Mouse (Mus musculus): Measurements from ENCODE around the gene Mthfr. TPM values are rescaled to one million over a fixed set of nuclear protein-coding genes. Genes with fewer than 3 reads are reported as not detected.

The Mthfr gene
- total and polyA plus RNA-seq, 3 experiments = 15.3 to 17.0 (median 16.3) TPM

- peaks cover 25 to 41% of the 10 kb centered on the region in 2 experiments for H3K4me1 ChIP-seq (ENCODE audit: control insufficient read depth in 1 of 2, insufficient read depth in 2 of 2)
- no peak overlapping the region for H3K4me3 ChIP-seq (replicated peaks in 1 of 3; ENCODE audit: low read depth in 2 of 3, low read length in 2 of 3, poor library complexity in 1 of 3)
- peaks cover 3% of the 10 kb centered on the region for H3K27me3 ChIP-seq (replicated peaks)
- no peak for TF ChIP-seq IRF4 (IDR thresholded peaks at IDR 0.05; ENCODE audit: low read depth, low read length)
- peak; percentile 65 for TF ChIP-seq ETS1 (conservative IDR thresholded peaks at IDR 0.05; ENCODE audit: low read depth, low read length)
- 0 out of 2 replicates have a peak, but pooled peaks have one; percentile 25 for TF ChIP-seq CHD2 (IDR thresholded peaks at IDR 0.05; ENCODE audit: low read length)
- no peak for TF ChIP-seq GABPA (IDR thresholded peaks at IDR 0.05; ENCODE audit: insufficient replicate concordance, low read depth, low read length)
- TF ChIP-seq MYC (IDR thresholded peaks at IDR 0.05; ENCODE audit: low read depth, low read length) = no peak
- 0 out of 2 replicates have a peak, but pooled peaks have one; percentile 43 for TF ChIP-seq MAZ (IDR thresholded peaks at IDR 0.05; ENCODE audit: low read depth, low read length)
- peak; percentile 94 for TF ChIP-seq TCF12 (IDR thresholded peaks at IDR 0.05; ENCODE audit: low read depth, low read length)
- TF ChIP-seq SIN3A (IDR thresholded peaks at IDR 0.05; ENCODE audit: low read length) = 0 out of 2 replicates have a peak, but pooled peaks have one; percentile 41
- TF ChIP-seq EP300 (IDR thresholded peaks at IDR 0.05; ENCODE audit: low read length) = peak; percentile 37; the same call in 1 of the 2 replicates
- no peak for TF ChIP-seq ZNF384 (IDR thresholded peaks at IDR 0.05; ENCODE audit: low read depth, low read length)
- no peak for TF ChIP-seq MEF2A (IDR thresholded peaks at IDR 0.05; ENCODE audit: borderline replicate concordance, low read depth, low read length)
- H3K36me3 ChIP-seq (replicated peaks in 1 of 2; ENCODE audit: control insufficient read depth in 1 of 2, insufficient read depth in 1 of 2, low read length in 1 of 2) = no peaks in the 10 kb centered on the region
- dilution Hi-C loops (cut with MboI; ENCODE audit: extremely low pct_ligation_motif_present, extremely low pct_unique_long_range_greater_than_20kb, low sequenced_read_pairs) = no loop called here
- H3K9me3 ChIP-seq (replicated peaks; ENCODE audit: low read length) = no peaks in the 10 kb centered on the region
- in situ Hi-C loops (cut with MboI; ENCODE audit: low pct_ligation_motif_present, low pct_unique_long_range_greater_than_20kb, low sequenced_read_pairs) = no loop called here
- H3K4me2 ChIP-seq (ENCODE audit: insufficient read depth, low read depth, poor library complexity, severe bottlenecking) = no peak overlapping the region
- H3K9ac ChIP-seq (ENCODE audit: insufficient read depth, low read depth) = no peak overlapping the region
- DNase-seq (ENCODE audit: extremely low read depth) = peak; percentile 48
- no peak overlapping the region for H3K27ac ChIP-seq (ENCODE audit: insufficient read depth, low read depth)
- no peaks in the 10 kb centered on the region for H3K79me2 ChIP-seq (replicated peaks; ENCODE audit: control insufficient read depth, extremely low read depth, insufficient read depth, poor library complexity, severe bottlenecking)
These were observed 32.6 kb downstream of the Mthfr start for GRCm38 (mm10) chr4:148071508-148071907.

GRCm38 (mm10) chr4:148074521-148075189 is 35.8 kb downstream of the Mthfr start:
- dilution Hi-C loops (cut with MboI; ENCODE audit: extremely low pct_ligation_motif_present, extremely low pct_unique_long_range_greater_than_20kb, low sequenced_read_pairs) = no loop called here
- Histone ChIP-seq H3K9me3 (replicated peaks; ENCODE audit: low read length) (no peaks in the 10 kb centered on the region), H3K27ac (ENCODE audit: insufficient read depth, low read depth) (no peak overlapping the region)

More at GRCm38 (mm10) chr4:148074521-148075189, 35.8 kb downstream of the Mthfr start:
- peak; percentile 96 for TF ChIP-seq ZNF384 (IDR thresholded peaks at IDR 0.05; ENCODE audit: low read depth, low read length)
- peak; percentile 57; the same call in 1 of the 2 replicates for TF ChIP-seq MAX (IDR thresholded peaks at IDR 0.05; ENCODE audit: low read length)
- no peak for TF ChIP-seq ZMIZ1 (IDR thresholded peaks at IDR 0.05; ENCODE audit: low read depth, low read length)
- peak; percentile 67 for TF ChIP-seq BHLHE40 (IDR thresholded peaks at IDR 0.05; ENCODE audit: low read depth, low read length)
- peak in 1 of 2 experiments; percentile 64; a peak in 2 of 4 replicates for TF ChIP-seq CTCF (conservative IDR thresholded peaks at IDR 0.05 in 1 of 2, IDR thresholded peaks at IDR 0.05 in 1 of 2; ENCODE audit: low read depth in 2 of 2, low read length in 2 of 2)
- TF ChIP-seq IRF4 (IDR thresholded peaks at IDR 0.05; ENCODE audit: low read depth, low read length) = no peak; the same call in 1 of the 2 replicates
- TF ChIP-seq NELFE (IDR thresholded peaks at IDR 0.05; ENCODE audit: low read depth, low read length) = no peak
- TF ChIP-seq USF1 (IDR thresholded peaks at IDR 0.05; ENCODE audit: low read depth, low read length) = no peak
- TF ChIP-seq RAD21 (IDR thresholded peaks at IDR 0.05; ENCODE audit: low read depth, low read length) = peak; percentile 12
- no peak for TF ChIP-seq USF2 (conservative IDR thresholded peaks at IDR 0.05; ENCODE audit: low read depth, low read length)
- no peak for TF ChIP-seq JUN (IDR thresholded peaks at IDR 0.05; ENCODE audit: insufficient read depth, low read depth, low read length)
- TF ChIP-seq SMC3 (IDR thresholded peaks at IDR 0.05; ENCODE audit: low read depth, low read length) = peak; percentile 31
- peaks cover 2 to 9% of the 10 kb centered on the region in 2 experiments for H3K36me3 ChIP-seq (replicated peaks in 1 of 2; ENCODE audit: control insufficient read depth in 1 of 2, insufficient read depth in 1 of 2, low read length in 1 of 2)
- H3K4me3 ChIP-seq (replicated peaks in 1 of 3; ENCODE audit: low read depth in 2 of 3, low read length in 2 of 3, poor library complexity in 1 of 3) = peak overlapping the region; percentile 17 to 29 (median 23)
- H3K4me2 ChIP-seq (ENCODE audit: insufficient read depth, low read depth, poor library complexity, severe bottlenecking) = peak overlapping the region; percentile 64
- H3K79me2 ChIP-seq (replicated peaks; ENCODE audit: control insufficient read depth, extremely low read depth, insufficient read depth, poor library complexity, severe bottlenecking) = no peaks in the 10 kb centered on the region
- H3K9ac ChIP-seq (ENCODE audit: insufficient read depth, low read depth) = peak overlapping the region; percentile 35
- peak; percentile 39 for DNase-seq (ENCODE audit: extremely low read depth)
- peaks cover 3% of the 10 kb centered on the region for H3K27me3 ChIP-seq (replicated peaks)
- H3K4me1 ChIP-seq (ENCODE audit: control insufficient read depth in 1 of 2, insufficient read depth in 2 of 2) = peaks cover 15 to 23% of the 10 kb centered on the region in 2 experiments
- in situ Hi-C loops (cut with MboI; ENCODE audit: low pct_ligation_motif_present, low pct_unique_long_range_greater_than_20kb, low sequenced_read_pairs) = no loop called here

Measured in CH12.LX (cell line).